Mouse (Mus musculus) MEL (cell line): ENCODE measurements around the gene Bri3bp. TPM values are rescaled to one million over a fixed set of nuclear protein-coding genes. Genes with fewer than 3 reads are reported as not detected.
"Not testable (repeated sequence)": the region's sequence is repeated elsewhere in the genome, so short reads cannot be mapped to it uniquely, and the experiment has no call there.

ENCODE experiments used
- DNase-seq: peaks from one replicate; pipeline ENCODE4 v3.0.0; 2011; ENCODE audit warnings: low read depth, low spot score
- H3K27ac ChIP-seq: 2 replicates; pipeline ENCODE4 v1.5.1; 2012; ENCODE audit warnings: low read depth, mild to moderate bottlenecking, control low read depth, low read length, moderate library complexity; ENCODE audit not compliant: control insufficient read depth
- H3K27me3 ChIP-seq, 2 experiments: fragments of 150-350 bp in 1 of 2; sonication (generic) in 1 of 2; 2 replicates each; pipeline ENCODE4 v1.6.1; 2012; ENCODE audit warnings: low read length in 2 of 2, mild to moderate bottlenecking in 2 of 2, improper control_type of control experiment in 1 of 2, moderate library complexity in 1 of 2; ENCODE audit not compliant: insufficient read depth in 2 of 2, control insufficient read depth in 1 of 2
- H3K36me3 ChIP-seq, 2 experiments: 2 replicates each; pipeline ENCODE4 v1.6.1; 2012 to 2014; ENCODE audit warnings: low read length in 2 of 2, improper control_type of control experiment in 1 of 2, inconsistent platforms in 1 of 2, mild to moderate bottlenecking in 1 of 2; ENCODE audit not compliant: insufficient read depth in 2 of 2, control insufficient read depth in 1 of 2
- H3K4me1 ChIP-seq, 2 experiments: fragments of 150-350 bp in 1 of 2; sonication (generic) in 1 of 2; 2 replicates each; pipeline ENCODE4 v1.6.1; 2012; ENCODE audit warnings: low read length in 2 of 2, improper control_type of control experiment in 1 of 2, mild to moderate bottlenecking in 1 of 2; ENCODE audit not compliant: insufficient read depth in 2 of 2, control insufficient read depth in 1 of 2
- H3K4me3 ChIP-seq, 2 experiments: fragments of 150-350 bp in 1 of 2; sonication (generic) in 1 of 2; 2 replicates each; pipeline ENCODE4 v1.5.1; 2012; ENCODE audit warnings: low read depth in 2 of 2, low read length in 2 of 2, mild to moderate bottlenecking in 2 of 2, moderate library complexity in 2 of 2, control low read depth in 1 of 2, improper control_type of control experiment in 1 of 2; ENCODE audit not compliant: control insufficient read depth in 1 of 2, insufficient read depth in 1 of 2
- H3K79me2 ChIP-seq: 2 replicates; pipeline ENCODE4 v1.6.1; 2012; ENCODE audit warnings: mild to moderate bottlenecking, low read length, moderate library complexity; ENCODE audit not compliant: control insufficient read depth, poor library complexity, insufficient read depth
- H3K9ac ChIP-seq: 2 replicates; pipeline ENCODE4 v1.6.1; 2012; ENCODE audit warnings: low read depth, mild to moderate bottlenecking, control low read depth, low read length, moderate library complexity; ENCODE audit not compliant: control insufficient read depth, poor library complexity, severe bottlenecking
- H3K9me3 ChIP-seq: fragments of 150-350 bp; sonication (generic); replicated peaks from 2 replicates; pipeline ENCODE4 v1.6.1; 2012; ENCODE audit warnings: mild to moderate bottlenecking, low read length, improper control_type of control experiment, moderate library complexity; ENCODE audit not compliant: insufficient read depth
- BHLHE40 ChIP-seq: IDR thresholded peaks from 2 replicates; pipeline ENCODE4 v1.6.1; 2012; ENCODE audit warnings: low read depth, mild to moderate bottlenecking, inconsistent platforms, low read length, improper control_type of control experiment, borderline replicate concordance
- CTCF ChIP-seq, 3 experiments: IDR thresholded peaks in 2 of 3; conservative IDR thresholded peaks in 1 of 3; 2 replicates each; pipeline ENCODE4 v1.5.1; 2011 to 2012; ENCODE audit warnings: low read length in 3 of 3, low read depth in 2 of 3, mild to moderate bottlenecking in 2 of 3, improper control_type of control experiment in 1 of 3, inconsistent platforms in 1 of 3, mixed read lengths in 1 of 3, moderate library complexity in 1 of 3; ENCODE audit not compliant: control insufficient read depth in 1 of 3, insufficient read depth in 1 of 3, poor library complexity in 1 of 3, severe bottlenecking in 1 of 3
- ELF1 ChIP-seq: IDR thresholded peaks from 2 replicates; pipeline ENCODE4 v1.6.1; 2014; ENCODE audit warnings: low read depth, mild to moderate bottlenecking, inconsistent platforms, low read length, improper control_type of control experiment, moderate library complexity
- EP300 ChIP-seq, 2 experiments: IDR thresholded peaks; 2 replicates each; pipeline ENCODE4 v1.6.1; 2011; ENCODE audit warnings: improper control_type of control experiment in 2 of 2, low read length in 2 of 2, low read depth in 1 of 2, mild to moderate bottlenecking in 1 of 2
- ETS1 ChIP-seq: IDR thresholded peaks from 2 replicates; pipeline ENCODE4 v1.6.1; 2012; ENCODE audit warnings: low read depth, mild to moderate bottlenecking, inconsistent platforms, low read length, improper control_type of control experiment, moderate library complexity
- GABPA ChIP-seq: IDR thresholded peaks from 2 replicates; pipeline ENCODE4 v1.6.1; 2012; ENCODE audit warnings: low read depth, mild to moderate bottlenecking, inconsistent platforms, low read length, improper control_type of control experiment, moderate library complexity
- GATA1 ChIP-seq: IDR thresholded peaks from 2 replicates; pipeline ENCODE4 v1.6.1; 2011; ENCODE audit warnings: low read depth, low read length, improper control_type of control experiment
- HCFC1 ChIP-seq: IDR thresholded peaks from 2 replicates; pipeline ENCODE4 v1.6.1; 2012; ENCODE audit warnings: low read depth, mild to moderate bottlenecking, inconsistent platforms, low read length, improper control_type of control experiment, moderate library complexity
- KAT2A ChIP-seq: conservative IDR thresholded peaks from 2 replicates; pipeline ENCODE4 v1.6.1; 2012; ENCODE audit warnings: low read depth, low read length, improper control_type of control experiment, inconsistent platforms
- MAX ChIP-seq: IDR thresholded peaks from 2 replicates; pipeline ENCODE4 v1.6.1; 2011; ENCODE audit warnings: low read length, improper control_type of control experiment
- MAZ ChIP-seq: IDR thresholded peaks from 2 replicates; pipeline ENCODE4 v1.6.1; 2012; ENCODE audit warnings: low read depth, mild to moderate bottlenecking, inconsistent platforms, low read length, improper control_type of control experiment
- MEF2A ChIP-seq: IDR thresholded peaks from 2 replicates; pipeline ENCODE4 v1.6.1; 2014; ENCODE audit warnings: low read depth, mild to moderate bottlenecking, inconsistent platforms, low read length, improper control_type of control experiment; ENCODE audit not compliant: poor library complexity, insufficient replicate concordance, severe bottlenecking; ENCODE audit errors: extremely low read depth
- MXI1 ChIP-seq: IDR thresholded peaks from 2 replicates; pipeline ENCODE4 v1.6.1; 2011; ENCODE audit warnings: mild to moderate bottlenecking, low read depth, low read length, improper control_type of control experiment
- MYC ChIP-seq: IDR thresholded peaks from 2 replicates; pipeline ENCODE4 v1.6.1; 2011; ENCODE audit warnings: low read depth, mild to moderate bottlenecking, low read length, improper control_type of control experiment, moderate library complexity
- NELFE ChIP-seq: IDR thresholded peaks from 2 replicates; pipeline ENCODE4 v1.6.1; 2011; ENCODE audit warnings: low read depth, low read length, improper control_type of control experiment
- RAD21 ChIP-seq: IDR thresholded peaks from 2 replicates; pipeline ENCODE4 v1.6.1; 2011; ENCODE audit warnings: mild to moderate bottlenecking, low read depth, low read length, improper control_type of control experiment
- RCOR1 ChIP-seq: IDR thresholded peaks from 2 replicates; pipeline ENCODE4 v1.6.1; 2012; ENCODE audit warnings: low read depth, mild to moderate bottlenecking, inconsistent platforms, low read length, improper control_type of control experiment
- SIN3A ChIP-seq: IDR thresholded peaks from 2 replicates; pipeline ENCODE4 v1.6.1; 2012; ENCODE audit warnings: low read length, improper control_type of control experiment, inconsistent platforms
- TBP ChIP-seq: IDR thresholded peaks from 2 replicates; pipeline ENCODE4 v1.8.0; 2011; ENCODE audit warnings: low read depth, low read length, improper control_type of control experiment
- TCF12 ChIP-seq: IDR thresholded peaks from 2 replicates; pipeline ENCODE4 v1.6.1; 2014; ENCODE audit warnings: low read depth, mild to moderate bottlenecking, inconsistent platforms, low read length, improper control_type of control experiment, moderate library complexity
- UBTF ChIP-seq: IDR thresholded peaks from 2 replicates; pipeline ENCODE4 v1.6.1; 2012; ENCODE audit warnings: low read depth, mild to moderate bottlenecking, inconsistent platforms, low read length, improper control_type of control experiment, moderate library complexity, borderline replicate concordance; ENCODE audit not compliant: insufficient read depth
- USF1 ChIP-seq: IDR thresholded peaks from 2 replicates; pipeline ENCODE4 v1.6.1; 2014; ENCODE audit warnings: low read depth, mild to moderate bottlenecking, inconsistent platforms, low read length, improper control_type of control experiment, moderate library complexity
- ZC3H11A ChIP-seq: IDR thresholded peaks from 2 replicates; pipeline ENCODE4 v1.6.1; 2012; ENCODE audit warnings: low read depth, mild to moderate bottlenecking, inconsistent platforms, low read length, improper control_type of control experiment
- ZNF384 ChIP-seq: IDR thresholded peaks from 2 replicates; pipeline ENCODE4 v1.6.1; 2012; ENCODE audit warnings: low read depth, mild to moderate bottlenecking, inconsistent platforms, low read length, improper control_type of control experiment
- polyA plus RNA-seq, 2 experiments: library from polyadenylated mRNA; stranded (reverse) in 1 of 2; unstranded in 1 of 2; fragments of >175 nt in 1 of 2; fragments of >200 nt in 1 of 2; gene quantifications; 2 replicates each; pipeline versions ENCODE4 v1.2.1 to v1.2.4; 2012; ENCODE audit warnings: low replicate concordance in 2 of 2, low read depth in 1 of 2; ENCODE audit not compliant: insufficient read length in 2 of 2, insufficient read depth in 1 of 2, missing spikeins in 1 of 2
- total RNA-seq: library from RNA; depleted of rRNA; stranded (reverse); fragments of 300-350 nt; gene quantifications from 2 replicates; pipeline ENCODE4 v1.2.3, GENCODE M21; 2012

Bri3bp gene
- total and polyA plus RNA-seq, 3 experiments = 73.7 to 264 (median 87.6) TPM

DNA sequence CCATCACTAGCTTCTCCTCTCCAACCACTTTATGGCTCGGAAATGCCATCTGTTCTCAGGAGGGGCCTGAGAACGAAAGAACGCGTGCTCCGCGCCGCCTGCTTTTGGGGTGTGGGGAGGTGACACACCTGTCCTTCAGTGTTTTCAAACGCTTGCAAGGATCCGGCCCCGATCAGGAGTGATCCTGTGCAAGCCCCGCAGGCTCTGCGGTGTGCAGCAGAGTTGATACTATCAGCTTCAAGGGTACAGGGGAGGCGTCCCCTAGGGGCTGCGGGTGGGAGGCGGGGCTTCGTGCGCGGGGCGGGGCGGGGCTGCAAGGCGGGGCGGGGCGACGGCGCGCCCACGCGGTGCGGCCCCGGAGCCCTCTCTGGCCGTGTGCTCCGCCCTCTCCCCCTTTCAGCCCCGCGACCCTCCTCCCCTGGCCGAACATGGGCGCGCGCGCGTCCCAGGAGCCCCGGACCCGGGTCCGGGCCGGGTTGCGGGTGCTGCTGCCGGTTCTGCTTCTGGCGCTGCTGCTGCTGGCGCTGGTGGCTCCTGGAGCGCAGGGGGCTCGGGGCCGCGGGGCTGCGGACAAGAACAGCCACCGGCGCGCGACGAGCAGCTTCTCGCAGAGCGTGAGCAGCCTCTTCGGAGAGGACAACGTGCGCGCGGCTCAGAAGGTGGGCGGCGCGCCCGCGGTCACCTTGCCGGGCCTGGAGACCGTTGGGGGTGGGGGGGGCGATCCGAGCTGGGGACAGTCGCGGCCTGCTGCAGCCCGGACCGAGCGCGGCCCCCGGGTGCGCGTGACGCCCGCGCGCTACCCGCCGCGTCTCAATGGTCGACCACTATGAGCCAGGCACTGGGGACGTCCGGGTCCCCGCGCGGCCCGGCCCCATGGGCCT, at the start of gene Bri3bp (continued):
- TF ChIP-seq BHLHE40 (0 out of 2 replicates have a peak, but pooled peaks have one; percentile 38), MAX (peak; percentile 50; the same call in 1 of the 2 replicates), NELFE (peak; percentile 74), CTCF (IDR thresholded peaks at IDR 0.05 in 2 of 3, conservative IDR thresholded peaks at IDR 0.05 in 1 of 3; ENCODE audit: control insufficient read depth in 1 of 3, insufficient read depth in 1 of 3, low read depth in 2 of 3, low read length in 3 of 3, poor library complexity in 1 of 3, severe bottlenecking in 1 of 3) (no peak), TBP (peak; percentile 50; the same call in 1 of the 2 replicates), ZC3H11A (no peak)
- TF ChIP-seq, all 39 proteins: peak for 15

DNA sequence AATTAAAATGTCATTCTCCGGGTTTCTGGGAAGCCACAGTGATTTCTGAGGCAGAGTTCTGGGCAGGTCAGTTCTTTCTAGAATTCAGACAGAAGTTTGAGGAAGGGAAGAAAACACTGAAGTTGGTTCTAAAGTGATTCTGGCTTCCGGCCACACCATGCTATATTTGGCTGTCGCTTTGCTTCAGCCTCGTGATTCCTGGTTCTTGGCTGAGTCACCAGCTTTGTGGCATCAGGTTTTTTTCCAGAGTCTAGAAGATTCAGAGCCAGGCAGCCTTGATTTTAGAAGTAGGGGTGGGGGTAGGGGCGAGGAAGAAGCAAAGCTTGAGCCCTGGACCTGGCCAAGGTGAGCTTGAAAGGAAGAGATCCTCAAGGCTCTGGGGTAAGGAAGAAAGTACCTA, 49.8 kb upstream of the Bri3bp start:
- TF ChIP-seq MXI1 = peak; percentile 72
- peak; percentile 44; the same call in 1 of the 2 replicates for TF ChIP-seq KAT2A
- peak; percentile 75; the same call in 1 of the 2 replicates for TF ChIP-seq SIN3A
- TF ChIP-seq TCF12 = peak; percentile 22; the same call in 1 of the 2 replicates
- 0 out of 2 replicates have a peak, but pooled peaks have one; percentile 15 for TF ChIP-seq ZC3H11A
- peak; percentile 80 for TF ChIP-seq BHLHE40
- TF ChIP-seq TBP = no peak
- peak; percentile 98 for TF ChIP-seq MEF2A
- peak; percentile 39; the same call in 1 of the 2 replicates for TF ChIP-seq USF1
- peak; percentile 97 for TF ChIP-seq RCOR1
- peak; percentile 86 for TF ChIP-seq ETS1
- TF ChIP-seq ELF1 = 0 out of 2 replicates have a peak, but pooled peaks have one; percentile 12
- TF ChIP-seq EP300 (IDR thresholded peaks at IDR 0.05; ENCODE audit: low read depth in 1 of 2, low read length in 2 of 2) = peak in 1 of 2 experiments; percentile 60; a peak in 3 of 4 replicates
- no peak for TF ChIP-seq UBTF
- 0 out of 2 replicates have a peak, but pooled peaks have one; percentile 46 for TF ChIP-seq HCFC1
- TF ChIP-seq RAD21 = no peak
- peak; percentile 84 for TF ChIP-seq MYC
- no peak for TF ChIP-seq GATA1
- 0 out of 2 replicates have a peak, but pooled peaks have one; percentile 26 for TF ChIP-seq GABPA
- TF ChIP-seq MAX = peak; percentile 83
- peak; percentile 68 for TF ChIP-seq ZNF384
- no peak for TF ChIP-seq MAZ
- TF ChIP-seq, all 39 proteins: peak for 17
- no peaks in the 10 kb centered on the region for H3K9me3 ChIP-seq
- no peaks in the 10 kb centered on the region for H3K27me3 ChIP-seq
- peaks cover 23% of the 10 kb centered on the region for H3K79me2 ChIP-seq
- no peak overlapping the region for H3K4me3 ChIP-seq
- H3K36me3 ChIP-seq = peaks cover 7 to 35% of the 10 kb centered on the region in 2 experiments
- peaks cover 9 to 40% of the 10 kb centered on the region in 2 experiments for H3K4me1 ChIP-seq
- peak overlapping the region; percentile 13 for H3K9ac ChIP-seq
- H3K27ac ChIP-seq = peak overlapping the region; percentile 25
- DNase-seq = peak; percentile 83

DNA sequence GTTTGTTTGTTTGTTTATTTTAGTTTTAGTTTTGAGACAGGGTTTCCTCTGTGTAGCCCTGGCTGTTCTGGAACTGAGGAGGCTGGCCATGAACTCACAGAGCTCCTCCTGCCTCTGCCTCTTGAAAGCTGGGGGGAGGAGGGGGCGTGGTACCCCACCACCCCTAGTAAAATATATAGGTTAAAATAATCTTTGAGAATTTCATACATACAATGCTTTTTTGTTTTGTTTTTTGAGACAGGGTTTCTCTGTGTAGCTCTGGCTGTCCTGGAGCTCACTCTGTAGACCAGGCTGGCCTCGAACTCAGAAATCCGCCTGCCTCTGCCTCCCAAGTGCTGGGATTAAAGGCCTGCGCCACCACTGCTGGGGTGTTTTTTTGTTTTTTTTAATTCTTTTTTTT, 49.2 kb upstream of the Bri3bp start:
- peaks cover 23% of the 10 kb centered on the region for H3K79me2 ChIP-seq
- not testable (repeated sequence) for H3K27me3 ChIP-seq, H3K9ac ChIP-seq, DNase-seq, H3K9me3 ChIP-seq, H3K4me3 ChIP-seq
- peak overlapping the region; percentile 22 for H3K27ac ChIP-seq
- H3K36me3 ChIP-seq = peaks cover 7 to 35% of the 10 kb centered on the region in 2 experiments
- peaks cover 9 to 40% of the 10 kb centered on the region in 2 experiments for H3K4me1 ChIP-seq
